Mouse (Mus musculus) stomach, embryonic 14.5 days (tissue): ENCODE results near the gene Pkd2. TPM values are rescaled to one million over a fixed set of nuclear protein-coding genes. Genes with fewer than 3 reads are reported as not detected.
"Not testable (repeated sequence)": the region's sequence is repeated elsewhere in the genome, so short reads cannot be mapped to it uniquely, and the experiment has no call there.

Experiments used
- ATAC-seq: fragments of 200-750 bp; cut with Nextera tagmentation; 2 replicates; pipeline ENCODE4 v1.8.0; 2017; ENCODE audit warnings: low read depth, moderate TSS enrichment; ENCODE audit not compliant: insufficient number of reproducible peaks, insufficient read depth, low FRiP score
- H3K27ac ChIP-seq: fragments of 300-500 bp; sonication (generic); 2 replicates; pipeline ENCODE4 v1.5.1; 2014; ENCODE audit warnings: mild to moderate bottlenecking, low read length, moderate library complexity, mixed read lengths
- H3K27me3 ChIP-seq: fragments of 300-500 bp; sonication (generic); 2 replicates; pipeline ENCODE4 v1.6.1; 2014; ENCODE audit warnings: low read length, control low read depth, mixed read lengths; ENCODE audit not compliant: control insufficient read depth, insufficient read depth
- H3K36me3 ChIP-seq: fragments of 300-500 bp; sonication (generic); 2 replicates; pipeline ENCODE4 v1.6.1; 2014; ENCODE audit warnings: mild to moderate bottlenecking, control low read depth, low read length, moderate library complexity, mixed read lengths; ENCODE audit not compliant: control insufficient read depth, insufficient read depth
- H3K4me1 ChIP-seq: fragments of 300-500 bp; sonication (generic); 2 replicates; pipeline ENCODE4 v1.6.1; 2014; ENCODE audit warnings: low read length, control low read depth, mixed read lengths; ENCODE audit not compliant: control insufficient read depth, insufficient read depth
- H3K4me2 ChIP-seq: fragments of 300-500 bp; sonication (generic); replicated peaks from 2 replicates; pipeline ENCODE4 v1.6.1; 2014; ENCODE audit warnings: low read depth, low read length, control low read depth
- H3K4me3 ChIP-seq: fragments of 300-500 bp; sonication (generic); 2 replicates; pipeline ENCODE4 v1.5.1; 2014; ENCODE audit warnings: low read depth, low read length, control low read depth
- H3K9ac ChIP-seq: fragments of 300-500 bp; sonication (generic); replicated peaks from 2 replicates; pipeline ENCODE4 v1.6.1; 2014; ENCODE audit warnings: low read depth, mild to moderate bottlenecking, control low read depth, low read length, moderate library complexity, mixed read lengths
- H3K9me3 ChIP-seq: fragments of 300-500 bp; sonication (generic); 2 replicates; pipeline ENCODE4 v1.6.1; 2016; ENCODE audit warnings: low read depth, low read length, control low read depth; ENCODE audit not compliant: control insufficient read depth
- WGBS: fragments of 180-500 bp; shearing (Covaris S2); extraction: QIAGEN DNeasy Blood & Tissue Kit; methylation state at CpG from one replicate; pipeline ENCODE4 v1.1.7; 2014; 5-methylcytosine and 5-hydroxymethylcytosine counted together
- polyA plus RNA-seq: library from polyadenylated mRNA; unstranded; fragments of >200 nt; fragmentation: Nextera tagmentation; extraction: Ambion mirVana; gene quantifications from 2 replicates; pipeline ENCODE4 v1.2.1, GENCODE M21; 2014

The Pkd2 gene
- polyA plus RNA-seq, 1 experiment from 2014 or later, result 29.2 TPM

DNA sequence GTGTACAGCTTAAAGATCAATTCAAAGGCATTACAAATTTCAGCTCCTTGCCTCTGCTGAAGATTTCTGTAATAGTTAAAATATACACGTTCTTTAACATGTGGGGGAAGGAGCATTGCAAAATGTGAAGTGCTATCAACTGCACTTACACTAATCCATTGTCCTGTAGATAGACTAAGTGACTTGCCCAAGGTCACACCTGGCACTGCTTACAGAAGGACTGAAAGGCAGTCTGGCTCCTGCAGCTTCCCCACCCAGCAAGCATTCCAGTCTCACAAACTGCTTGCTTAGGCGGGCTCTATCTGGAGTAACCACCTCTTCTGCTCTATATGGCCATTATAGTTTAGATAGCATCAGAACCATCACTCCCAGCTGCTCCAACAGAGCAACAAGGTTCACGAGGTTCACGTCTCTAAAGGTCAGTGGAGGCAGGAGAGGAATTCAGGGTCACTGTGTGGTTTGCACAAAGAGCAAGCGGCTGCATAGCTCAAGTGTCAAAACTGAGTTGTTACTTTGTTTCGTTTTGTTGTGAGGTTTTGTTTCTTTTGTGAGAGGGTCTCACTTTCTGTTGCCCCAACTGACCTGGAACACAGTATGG, 25.2 kb upstream of the Pkd2 start:
- H3K4me2 ChIP-seq, result no peak overlapping the region
- no peaks in the 10 kb centered on the region for H3K27me3 ChIP-seq
- no peaks in the 10 kb centered on the region for H3K9me3 ChIP-seq
- H3K4me3 ChIP-seq, result no peak overlapping the region
- H3K9ac ChIP-seq, result no peak overlapping the region
- 35% methylated on average over 6 of the region's 6 CpGs for WGBS
- no peaks in the 10 kb centered on the region for H3K36me3 ChIP-seq
- no peaks in the 10 kb centered on the region for H3K4me1 ChIP-seq
- no peak overlapping the region for H3K27ac ChIP-seq
- ATAC-seq, result no peak

- no peak within 1 kb of the TSS for H3K9ac ChIP-seq
- 58% methylated on average over 7 of the region's 7 CpGs for WGBS
- no peak within 1 kb of the TSS for H3K27ac ChIP-seq
- no peak within 1 kb of the TSS for H3K4me2 ChIP-seq
- H3K4me1 ChIP-seq, result no peaks in the 10 kb centered on the region
- no peaks in the 10 kb centered on the region for H3K27me3 ChIP-seq
- H3K36me3 ChIP-seq, result no peaks in the 10 kb centered on the region
- H3K4me3 ChIP-seq, result no peak within 1 kb of the TSS
- no peaks in the 10 kb centered on the region for H3K9me3 ChIP-seq
- no peak for ATAC-seq
Observed at GRCm38 (mm10) chr5:104434835-104435301, 24.4 kb upstream of the Pkd2 start, which contains the start of gene Spp1. Gene Spp1, plus strand, starts transcription at chr5:104435118.

GRCm38 (mm10) chr5:104436406-104437076, 22.7 kb upstream of the Pkd2 start:
- Histone ChIP-seq H3K27me3 (no peaks in the 10 kb centered on the region), H3K36me3 (no peaks in the 10 kb centered on the region), H3K4me3 (no peak overlapping the region), H3K9me3 (no peaks in the 10 kb centered on the region), H3K4me2 (no peak overlapping the region), H3K4me1 (no peaks in the 10 kb centered on the region), H3K27ac (no peak overlapping the region), H3K9ac (no peak overlapping the region)
- 66% methylated on average over 7 of the region's 7 CpGs for WGBS
- ATAC-seq, result no peak

DNA sequence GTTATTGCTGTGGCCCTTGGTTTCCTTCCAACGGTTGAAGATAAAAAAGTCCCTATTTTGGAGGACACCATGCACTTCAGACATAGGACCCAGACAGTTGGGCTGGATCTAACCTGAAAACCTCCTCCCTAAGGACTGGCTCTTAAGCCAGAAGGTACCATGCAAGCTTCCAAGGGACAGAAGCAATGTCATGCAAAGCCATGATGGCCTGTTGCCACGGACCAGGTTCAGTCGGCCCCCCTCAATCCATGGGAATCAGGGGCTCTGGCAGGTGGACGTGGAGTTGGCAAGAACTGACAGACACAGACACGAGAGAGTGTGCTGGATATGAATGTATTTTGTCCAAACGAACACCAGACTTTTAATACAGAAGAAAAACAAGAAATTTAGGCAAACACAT, 16.9 kb upstream of the Pkd2 start:
- Histone ChIP-seq H3K4me3 (no peak overlapping the region), H3K9me3 (no peaks in the 10 kb centered on the region), H3K4me2 (no peak overlapping the region), H3K27ac (no peak overlapping the region), H3K36me3 (no peaks in the 10 kb centered on the region), H3K27me3 (no peaks in the 10 kb centered on the region), H3K9ac (no peak overlapping the region), H3K4me1 (no peaks in the 10 kb centered on the region)
- ATAC-seq, result no peak
- WGBS, result 68% methylated on average over 6 of the region's 6 CpGs

- 69% methylated on average over 1 of the region's 1 CpGs for WGBS
- H3K4me3 ChIP-seq, result no peak overlapping the region
- no peaks in the 10 kb centered on the region for H3K9me3 ChIP-seq
- ATAC-seq, result no peak
- no peak overlapping the region for H3K4me2 ChIP-seq
- H3K9ac ChIP-seq, result no peak overlapping the region
- no peaks in the 10 kb centered on the region for H3K36me3 ChIP-seq
- no peaks in the 10 kb centered on the region for H3K27me3 ChIP-seq
- no peaks in the 10 kb centered on the region for H3K4me1 ChIP-seq
- H3K27ac ChIP-seq, result no peak overlapping the region
Observed at GRCm38 (mm10) chr5:104442850-104443249, 16.4 kb upstream of the Pkd2 start.

DNA sequence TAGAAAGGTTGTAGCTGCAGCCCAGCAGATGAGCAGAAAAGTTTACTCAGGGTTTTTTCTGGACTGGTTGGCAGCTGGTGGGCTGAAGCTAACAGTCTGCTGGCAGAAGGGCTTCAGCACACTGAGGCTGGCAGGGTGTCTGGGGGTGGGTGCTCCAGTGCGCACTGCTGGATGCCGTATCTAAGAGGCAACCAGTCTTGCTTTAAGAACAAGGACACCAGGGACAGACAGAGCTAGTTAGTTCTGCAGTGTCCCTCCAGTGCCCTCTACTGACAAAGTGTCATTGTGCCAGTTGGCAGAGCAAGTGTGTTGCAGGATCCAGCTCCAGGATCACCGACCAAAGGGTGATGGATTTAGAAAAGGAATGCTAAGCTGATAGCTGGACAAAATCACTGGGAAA, 13.1 kb upstream of the Pkd2 start:
- Histone ChIP-seq H3K27ac (no peak overlapping the region), H3K27me3 (no peaks in the 10 kb centered on the region), H3K36me3 (no peaks in the 10 kb centered on the region), H3K9ac (no peak overlapping the region), H3K9me3 (no peaks in the 10 kb centered on the region), H3K4me2 (no peak overlapping the region), H3K4me3 (no peak overlapping the region), H3K4me1 (no peaks in the 10 kb centered on the region)
- 0 out of 2 replicates have a peak, but pooled peaks have one; percentile 49 for ATAC-seq
- WGBS, result 18% methylated on average over 3 of the region's 3 CpGs

- not testable (repeated sequence) for H3K27me3 ChIP-seq, H3K4me2 ChIP-seq, H3K9me3 ChIP-seq, H3K27ac ChIP-seq, H3K36me3 ChIP-seq, H3K9ac ChIP-seq, ATAC-seq, H3K4me1 ChIP-seq, H3K4me3 ChIP-seq
- WGBS, result 17% methylated on average over 6 of the region's 6 CpGs
Observed at GRCm38 (mm10) chr5:104448346-104448745, 10.9 kb upstream of the Pkd2 start.

DNA sequence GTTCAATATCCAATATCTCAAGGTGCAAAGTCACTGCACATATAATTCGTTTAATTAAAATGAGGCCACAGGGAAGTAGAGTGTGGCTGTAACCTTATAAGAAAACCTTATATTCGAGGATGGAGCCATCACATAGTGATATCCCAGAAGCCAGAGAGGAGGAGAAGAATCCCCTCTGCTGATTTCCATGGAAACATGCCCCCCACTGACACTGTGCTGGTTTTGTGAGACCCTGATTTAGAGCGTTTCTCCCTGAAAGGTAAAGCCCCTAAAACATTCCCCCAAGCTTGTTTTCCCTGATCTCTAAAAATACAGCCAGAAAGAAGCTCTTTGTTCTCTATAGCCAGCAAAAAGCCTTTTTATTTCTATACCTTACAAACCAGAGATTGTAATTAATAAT, 9.8 kb upstream of the Pkd2 start:
- no peak overlapping the region for H3K4me3 ChIP-seq
- no peaks in the 10 kb centered on the region for H3K4me1 ChIP-seq
- H3K4me2 ChIP-seq, result no peak overlapping the region
- H3K27me3 ChIP-seq, result no peaks in the 10 kb centered on the region
- no peaks in the 10 kb centered on the region for H3K9me3 ChIP-seq
- WGBS, result 48% methylated on average over 3 of the region's 3 CpGs
- H3K36me3 ChIP-seq, result no peaks in the 10 kb centered on the region
- H3K27ac ChIP-seq, result no peak overlapping the region
- no peak for ATAC-seq
- no peak overlapping the region for H3K9ac ChIP-seq
